Mouse (Mus musculus): ENCODE measurements at regions not wholly inside any gene's neighbourhood (a gene's known extent, or its start where the extent isn't known, plus 50 kb on each side); places are given as distances from the start of the nearest gene placed in this dataset.

GRCm38 (mm10) chr13:54847764-54848183, 58.6 kb downstream of the Tspan17 start:
- no peak overlapping the region for H3K9ac ChIP-seq (ENCODE audit: low read depth, low read length)
- ATAC-seq: peak; percentile 63
- H3K27ac ChIP-seq (ENCODE audit: low read depth, low read length): peak overlapping the region; percentile 23

GRCm38 (mm10) chr13:54851131-54851530, 62.0 kb downstream of the Tspan17 start:
- WGBS: 54% methylated on average over 4 of the region's 4 CpGs
- Histone ChIP-seq H3K36me3 (ENCODE audit: control insufficient read depth, insufficient read depth, low read length) (no peaks in the 10 kb centered on the region), H3K27ac (ENCODE audit: low read depth, low read length) (no peak overlapping the region), H3K4me3 (ENCODE audit: low read length) (no peak overlapping the region), H3K9me3 (ENCODE audit: control insufficient read depth, low read length) (no peaks in the 10 kb centered on the region), H3K9ac (ENCODE audit: low read depth, low read length) (no peak overlapping the region), H3K4me1 (ENCODE audit: control insufficient read depth, insufficient read depth, low read depth, low read length) (peaks cover 13% of the 10 kb centered on the region), H3K4me2 (ENCODE audit: low read length) (no peak overlapping the region), H3K27me3 (replicated peaks; ENCODE audit: control insufficient read depth, insufficient read depth, low read length) (no peaks in the 10 kb centered on the region)
- ATAC-seq: no peak

More at GRCm38 (mm10) chr13:54847764-54848183, 58.6 kb downstream of the Tspan17 start:
- Histone ChIP-seq H3K27me3 (replicated peaks; ENCODE audit: control insufficient read depth, insufficient read depth, low read length) (no peaks in the 10 kb centered on the region), H3K36me3 (ENCODE audit: control insufficient read depth, insufficient read depth, low read length) (no peaks in the 10 kb centered on the region), H3K4me1 (ENCODE audit: control insufficient read depth, insufficient read depth, low read depth, low read length) (no peaks in the 10 kb centered on the region), H3K4me3 (ENCODE audit: low read length) (no peak overlapping the region), H3K4me2 (ENCODE audit: low read length) (no peak overlapping the region), H3K9me3 (ENCODE audit: control insufficient read depth, low read length) (no peaks in the 10 kb centered on the region)
- WGBS: 32% methylated on average over 3 of the region's 3 CpGs

GRCm38 (mm10) chr13:54855333-54856238, 66.4 kb downstream of the Tspan17 start:
- peaks cover 18% of the 10 kb centered on the region for H3K4me1 ChIP-seq (ENCODE audit: control insufficient read depth, insufficient read depth, low read depth, low read length)
- peak overlapping the region; percentile 21; the same call in 1 of the 2 replicates for H3K27ac ChIP-seq (ENCODE audit: low read depth, low read length)
- no peaks in the 10 kb centered on the region for H3K36me3 ChIP-seq (ENCODE audit: control insufficient read depth, insufficient read depth, low read length)
- WGBS: 26% methylated on average over 14 of the region's 14 CpGs
- no peak overlapping the region for H3K4me2 ChIP-seq (ENCODE audit: low read length)
- H3K9me3 ChIP-seq (ENCODE audit: control insufficient read depth, low read length): no peaks in the 10 kb centered on the region
- H3K9ac ChIP-seq (ENCODE audit: low read depth, low read length): no peak overlapping the region
- H3K4me3 ChIP-seq (ENCODE audit: low read length): no peak overlapping the region
- ATAC-seq: peak; percentile 83
- no peaks in the 10 kb centered on the region for H3K27me3 ChIP-seq (replicated peaks; ENCODE audit: control insufficient read depth, insufficient read depth, low read length)

- H3K27ac ChIP-seq (ENCODE audit: low read depth, low read length): no peak overlapping the region
- H3K36me3 ChIP-seq (ENCODE audit: control insufficient read depth, insufficient read depth, low read length): no peaks in the 10 kb centered on the region
- H3K9ac ChIP-seq (ENCODE audit: low read depth, low read length): no peak overlapping the region
- no peaks in the 10 kb centered on the region; the same call in 1 of the 2 replicates for H3K4me1 ChIP-seq (ENCODE audit: control insufficient read depth, insufficient read depth, low read depth, low read length)
- ATAC-seq: 0 out of 2 replicates have a peak, but pooled peaks have one; percentile 29
- no peaks in the 10 kb centered on the region for H3K9me3 ChIP-seq (ENCODE audit: control insufficient read depth, low read length)
- no peaks in the 10 kb centered on the region for H3K27me3 ChIP-seq (replicated peaks; ENCODE audit: control insufficient read depth, insufficient read depth, low read length)
- WGBS: 92% methylated on average over 4 of the region's 4 CpGs
- H3K4me2 ChIP-seq (ENCODE audit: low read length): no peak overlapping the region
- H3K4me3 ChIP-seq (ENCODE audit: low read length): no peak overlapping the region
Observed at GRCm38 (mm10) chr13:54862931-54863330, 73.8 kb downstream of the Tspan17 start.

- ATAC-seq: peak; percentile 76
Observed at GRCm38 (mm10) chr13:54864048-54864447, 74.9 kb downstream of the Tspan17 start.

GRCm38 (mm10) chr13:54872004-54872403, 77.2 kb upstream of the Unc5a start:
- no peak overlapping the region for H3K9ac ChIP-seq (ENCODE audit: low read depth, low read length)
- H3K9me3 ChIP-seq (ENCODE audit: control insufficient read depth, low read length): no peaks in the 10 kb centered on the region
- H3K4me2 ChIP-seq (ENCODE audit: low read length): no peak overlapping the region
- H3K4me3 ChIP-seq (ENCODE audit: low read length): no peak overlapping the region
- WGBS: 40% methylated on average over 12 of the region's 12 CpGs
- H3K27ac ChIP-seq (ENCODE audit: low read depth, low read length): no peak overlapping the region
- peaks cover 17% of the 10 kb centered on the region for H3K4me1 ChIP-seq (ENCODE audit: control insufficient read depth, insufficient read depth, low read depth, low read length)
- ATAC-seq: no peak
- no peaks in the 10 kb centered on the region; the same call in 1 of the 2 replicates for H3K27me3 ChIP-seq (replicated peaks; ENCODE audit: control insufficient read depth, insufficient read depth, low read length)
- H3K36me3 ChIP-seq (ENCODE audit: control insufficient read depth, insufficient read depth, low read length): no peaks in the 10 kb centered on the region

More at GRCm38 (mm10) chr13:54864048-54864447, 74.9 kb downstream of the Tspan17 start:
- Histone ChIP-seq H3K27ac (ENCODE audit: low read depth, low read length) (no peak overlapping the region), H3K27me3 (replicated peaks; ENCODE audit: control insufficient read depth, insufficient read depth, low read length) (no peaks in the 10 kb centered on the region), H3K4me1 (ENCODE audit: control insufficient read depth, insufficient read depth, low read depth, low read length) (no peaks in the 10 kb centered on the region; the same call in 1 of the 2 replicates), H3K4me2 (ENCODE audit: low read length) (no peak overlapping the region), H3K9me3 (ENCODE audit: control insufficient read depth, low read length) (no peaks in the 10 kb centered on the region), H3K9ac (ENCODE audit: low read depth, low read length) (no peak overlapping the region), H3K4me3 (ENCODE audit: low read length) (no peak overlapping the region), H3K36me3 (ENCODE audit: control insufficient read depth, insufficient read depth, low read length) (no peaks in the 10 kb centered on the region)
- WGBS: 46% methylated on average over 10 of the region's 10 CpGs

GRCm38 (mm10) chr13:54873882-54874281, 75.3 kb upstream of the Unc5a start:
- Histone ChIP-seq H3K4me2 (ENCODE audit: low read length) (peak overlapping the region; percentile 61), H3K9me3 (ENCODE audit: control insufficient read depth, low read length) (no peaks in the 10 kb centered on the region), H3K27me3 (replicated peaks; ENCODE audit: control insufficient read depth, insufficient read depth, low read length) (no peaks in the 10 kb centered on the region; the same call in 1 of the 2 replicates), H3K4me1 (ENCODE audit: control insufficient read depth, insufficient read depth, low read depth, low read length) (peaks cover 17% of the 10 kb centered on the region), H3K9ac (ENCODE audit: low read depth, low read length) (peak overlapping the region; percentile 62), H3K36me3 (ENCODE audit: control insufficient read depth, insufficient read depth, low read length) (no peaks in the 10 kb centered on the region), H3K27ac (ENCODE audit: low read depth, low read length) (peak overlapping the region; percentile 85), H3K4me3 (ENCODE audit: low read length) (no peak overlapping the region; the same call in 1 of the 2 replicates)
- no peak for ATAC-seq
- WGBS: 41% methylated on average over 9 of the region's 9 CpGs

- no peaks in the 10 kb centered on the region for H3K9me3 ChIP-seq (ENCODE audit: control insufficient read depth, low read length)
- no peaks in the 10 kb centered on the region for H3K36me3 ChIP-seq (ENCODE audit: control insufficient read depth, insufficient read depth, low read length)
- peaks cover 19% of the 10 kb centered on the region for H3K4me1 ChIP-seq (ENCODE audit: control insufficient read depth, insufficient read depth, low read depth, low read length)
- H3K4me3 ChIP-seq (ENCODE audit: low read length): peak overlapping the region; percentile 30
- ATAC-seq: peak; percentile 67
- H3K27ac ChIP-seq (ENCODE audit: low read depth, low read length): peak overlapping the region; percentile 85
- H3K27me3 ChIP-seq (replicated peaks; ENCODE audit: control insufficient read depth, insufficient read depth, low read length): no peaks in the 10 kb centered on the region; the same call in 1 of the 2 replicates
- peak overlapping the region; percentile 61 for H3K4me2 ChIP-seq (ENCODE audit: low read length)
- H3K9ac ChIP-seq (ENCODE audit: low read depth, low read length): peak overlapping the region; percentile 62
- under 1% methylated on average over 38 of the region's 38 CpGs for WGBS
Observed at GRCm38 (mm10) chr13:54874291-54875200, 74.7 kb upstream of the Unc5a start.

Measured in hindbrain, embryonic 16.5 days (tissue).